Mouse (Mus musculus) heart, adult 8-10 months (tissue): ENCODE results near the gene Zfp13. TPM values are rescaled to one million over a fixed set of nuclear protein-coding genes. Genes with fewer than 3 reads are reported as not detected.
"Not testable (repeated sequence)": the region's sequence is repeated elsewhere in the genome, so short reads cannot be mapped to it uniquely, and the experiment has no call there.

ENCODE experiments used
- DNase-seq: peaks from one replicate; pipeline ENCODE4 v3.0.0; 2022; ENCODE audit warnings: low spot score
- total RNA-seq, 4 experiments: library from RNA; stranded (reverse); gene quantifications; 2 replicates each; pipeline ENCODE4 v1.2.4; 2022

Gene Zfp13
- total RNA-seq, 4 experiments from 2014 or later: 1.9 to 5.9 (median 4.4) TPM

DNA sequence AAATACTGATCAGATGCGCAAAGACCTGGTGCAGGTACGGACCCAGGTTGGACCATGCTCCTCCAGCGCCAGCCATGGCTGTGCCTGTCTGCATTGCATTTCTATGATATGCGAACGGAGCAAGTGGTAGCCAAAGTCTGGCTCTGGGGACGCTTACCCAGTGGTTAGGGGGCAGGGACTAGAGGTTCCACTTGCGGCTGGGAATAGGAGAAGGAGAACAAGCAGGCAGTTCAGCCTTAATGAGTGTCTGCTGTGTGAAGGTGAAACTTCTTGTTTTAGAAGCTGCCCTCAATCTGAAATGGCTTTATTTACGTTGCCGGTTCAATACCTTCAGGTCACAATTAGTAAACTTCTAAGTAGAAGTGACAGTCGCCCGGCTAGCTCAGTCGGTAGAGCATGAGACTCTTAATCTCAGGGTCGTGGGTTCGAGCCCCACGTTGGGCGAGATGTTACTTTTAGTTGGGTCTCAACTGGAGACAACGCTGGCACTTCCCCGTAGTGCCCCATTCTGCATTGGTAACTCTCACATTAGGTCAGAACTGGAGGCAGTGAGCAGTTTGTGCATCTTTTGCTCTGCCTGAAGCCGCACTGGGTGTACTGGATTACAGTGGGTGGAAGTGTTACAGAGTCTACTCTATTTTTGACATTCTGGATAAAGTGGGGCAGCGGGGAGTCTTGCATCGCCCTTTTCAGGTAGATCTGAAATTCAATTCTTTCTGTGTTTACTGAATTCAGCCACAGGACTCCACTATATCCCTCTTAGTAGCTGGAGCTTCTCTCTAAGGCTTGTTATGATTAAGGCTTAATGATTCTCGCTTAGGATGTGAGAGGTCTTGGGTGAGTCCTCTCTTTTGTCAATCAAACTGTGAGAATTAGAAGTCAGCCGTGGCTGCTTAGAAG, 65.4 kb downstream of the Zfp13 start:
- DNase-seq: not testable (repeated sequence)

DNA sequence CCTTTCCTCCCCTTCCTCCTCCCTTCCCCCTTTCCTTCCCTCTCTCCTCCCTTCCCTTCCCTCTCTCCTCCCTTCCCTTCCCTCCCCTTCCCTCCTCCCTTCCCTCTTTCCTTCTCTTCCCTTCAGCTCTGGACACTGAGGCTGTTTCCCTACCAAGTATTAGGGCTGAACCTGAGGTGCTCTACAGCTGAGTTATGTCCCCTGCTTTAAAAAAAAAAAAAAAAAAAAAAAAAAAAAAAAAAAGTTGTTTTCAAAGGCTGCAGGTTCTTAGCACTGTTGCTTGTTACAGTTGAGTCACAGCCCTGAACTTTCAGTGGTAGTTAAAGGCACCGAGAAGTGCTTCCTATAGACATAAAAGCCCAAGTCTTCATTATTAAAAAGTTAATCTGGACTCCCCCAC, 67.9 kb downstream of the Zfp13 start:
- DNase-seq: not testable (repeated sequence)

Other genes with a start within 250 kb of the Zfp13 start
- gene Vmn2r116, start 214.9 kb downstream of the Zfp13 start, total RNA-seq: not detected
- not detected for gene Vmn2r117, start 119.8 kb downstream of the Zfp13 start, total RNA-seq
- gene Zfp213, start 35.2 kb downstream of the Zfp13 start, total RNA-seq: 1 to 10 TPM; 4.9 to 6.5 (median 5.8) TPM
- not detected for gene Zscan10, start 1.4 kb upstream of the Zfp13 start, total RNA-seq
- under 1 TPM in 1 of 4 experiments, not detected in 3; 0.06 TPM for gene Mmp25, start 45.8 kb upstream of the Zfp13 start, total RNA-seq
- not detected for gene Bicdl2, start 61.0 kb upstream of the Zfp13 start, total RNA-seq
- gene Hcfc1r1, start 74.1 kb upstream of the Zfp13 start, total RNA-seq: 100 to 1,000 TPM; 200 to 231 (median 211) TPM
- 10 to 100 TPM in 3 of 4 experiments, 1 to 10 TPM in 1; 8.8 to 11.6 (median 11.0) TPM for gene Thoc6, start 74.4 kb upstream of the Zfp13 start, total RNA-seq
- gene Tnfrsf12a, start 78.0 kb upstream of the Zfp13 start, total RNA-seq: 100 to 1,000 TPM in 2 of 4 experiments, 10 to 100 TPM in 2; 55.7 to 113 (median 85.0) TPM
- not detected for gene Cldn6, start 79.8 kb upstream of the Zfp13 start, total RNA-seq
- gene Cldn9, start 84.5 kb upstream of the Zfp13 start, total RNA-seq: under 1 TPM in 1 of 4 experiments, not detected in 3; 0.19 TPM
- not detected for gene 1520401A03Rik, start 123.3 kb upstream of the Zfp13 start, total RNA-seq
- 1 to 10 TPM in 2 of 4 experiments, under 1 TPM in 2; 0.78 to 1.5 (median 1.1) TPM for gene Pkmyt1, start 126.8 kb upstream of the Zfp13 start, total RNA-seq
- 10 to 100 TPM; 22.4 to 29.0 (median 26.4) TPM for gene Paqr4, start 141.4 kb upstream of the Zfp13 start, total RNA-seq
- under 1 TPM in 1 of 4 experiments, not detected in 3; 0.26 TPM for gene Kremen2, start 146.3 kb upstream of the Zfp13 start, total RNA-seq
- gene Flywch1, start 172.1 kb upstream of the Zfp13 start, total RNA-seq: 10 to 100 TPM; 40.8 to 42.0 (median 40.9) TPM
- 1 to 10 TPM in 1 of 4 experiments, under 1 TPM in 2, not detected in 1; 0.41 to 1.2 (median 0.87) TPM for gene Flywch2, start 186.6 kb upstream of the Zfp13 start, total RNA-seq
- 100 to 1,000 TPM; 151 to 179 (median 164) TPM for gene Srrm2, start 191.0 kb upstream of the Zfp13 start, total RNA-seq
- gene Elob, start 229.6 kb upstream of the Zfp13 start, total RNA-seq: 100 to 1,000 TPM; 321 to 411 (median 362) TPM
- gene Prss33, start 236.6 kb upstream of the Zfp13 start, total RNA-seq: not detected
- gene Prss32, start 244.4 kb upstream of the Zfp13 start, total RNA-seq: not detected
- gene Prss41, start 244.7 kb upstream of the Zfp13 start, total RNA-seq: under 1 TPM in 2 of 4 experiments, not detected in 2; 0.14 to 0.16 TPM